Mouse (Mus musculus): ENCODE measurements around the gene Slc26a10. TPM values are rescaled to one million over a fixed set of nuclear protein-coding genes. Genes with fewer than 3 reads are reported as not detected.
"Not testable (repeated sequence)": the region's sequence is repeated elsewhere in the genome, so short reads cannot be mapped to it uniquely, and the experiment has no call there.

Slc26a10 gene
- total RNA-seq, 2 experiments from 2014 or later = 0.83 to 0.88 TPM

- DNase-seq = no peak
- intact Hi-C loops (cut with DNase I) = loop anchor here (5.0 kb wide), 1 partner anchor 43 kb away; the partner anchor contains the start of gene Os9
These were observed 15.1 kb downstream of the Slc26a10 start for GRCm38 (mm10) chr10:127165354-127165653.

GRCm38 (mm10) chr10:127164631-127165353 is 15.7 kb downstream of the Slc26a10 start, which contains the start of gene B4galnt1:
Gene B4galnt1, plus strand, starts transcription at chr10:127165225.
- peak; percentile 81 for DNase-seq
- intact Hi-C loops (cut with DNase I) = loop anchor here (5.0 kb wide), 1 partner anchor 42 kb away; the partner anchor contains the start of gene Os9

DNA sequence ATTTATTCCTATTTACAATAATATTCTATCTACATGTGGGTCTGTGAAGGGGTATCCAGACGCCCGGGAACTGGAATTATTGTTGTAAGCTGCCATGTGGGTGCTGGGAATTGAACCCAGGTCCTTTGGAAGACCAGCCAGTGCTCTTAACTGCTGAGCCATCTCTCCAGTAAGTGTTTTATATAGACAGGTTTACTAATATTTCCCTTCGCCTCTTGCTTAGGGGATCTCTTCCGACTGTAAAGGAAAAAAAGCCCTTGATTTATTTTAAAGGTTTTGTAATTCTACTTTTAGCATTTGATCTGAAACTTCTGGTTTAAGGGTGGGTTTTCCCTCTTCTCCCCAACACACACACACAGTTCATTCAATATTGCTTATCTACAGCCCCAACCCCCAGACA is 16.3 kb downstream of the Slc26a10 start:
- intact Hi-C loops (cut with DNase I) = no loop called here
- no peak for DNase-seq

- intact Hi-C loops (cut with DNase I); DNase-seq: not testable (repeated sequence)
These were observed 17.6 kb downstream of the Slc26a10 start for GRCm38 (mm10) chr10:127162771-127163261.

DNA sequence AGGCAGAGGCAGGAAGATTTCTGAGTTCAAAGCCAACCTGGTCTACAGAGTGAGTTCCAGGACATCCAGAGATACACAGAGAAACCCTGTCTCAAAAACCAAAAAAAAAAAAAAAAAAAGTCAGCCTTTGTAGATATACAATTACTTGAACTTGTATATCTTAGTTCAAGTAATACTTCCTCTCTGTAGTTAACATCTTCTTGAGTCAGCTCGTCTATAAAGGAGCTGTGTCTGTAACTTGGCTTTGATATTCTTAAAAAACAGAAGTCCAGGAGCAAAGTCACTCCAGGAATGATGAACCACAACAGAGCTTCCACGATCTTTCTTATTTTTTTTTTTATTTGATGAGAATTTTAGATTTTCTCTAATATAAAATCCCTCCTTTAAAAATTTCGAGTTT is 19.7 kb downstream of the Slc26a10 start:
- no peak for DNase-seq
- intact Hi-C loops (cut with DNase I) = no loop called here

- DNase-seq = no peak
- intact Hi-C loops (cut with DNase I) = no loop called here
These were observed 20.4 kb downstream of the Slc26a10 start for GRCm38 (mm10) chr10:127160081-127160480.

DNA sequence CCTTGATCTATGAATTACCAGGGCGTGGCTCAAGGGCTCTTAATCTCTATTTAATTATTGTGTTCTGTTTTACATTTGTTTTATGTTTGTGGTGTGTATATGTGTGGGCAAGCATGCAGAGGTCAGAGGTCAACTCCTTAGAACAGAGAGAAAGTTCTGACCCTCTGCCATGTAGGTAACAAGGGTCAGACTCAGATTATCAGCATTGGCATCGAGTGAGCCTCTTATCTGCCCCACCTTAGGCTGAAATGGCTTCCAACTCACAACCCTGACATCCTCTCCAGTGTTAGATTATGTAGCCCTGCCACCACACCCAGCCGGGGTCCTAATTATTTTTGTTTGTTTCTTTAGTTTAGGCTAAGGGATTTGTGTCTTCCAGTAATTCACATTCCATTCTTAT is 22.0 kb downstream of the Slc26a10 start:
- intact Hi-C loops (cut with DNase I) = no loop called here
- DNase-seq = no peak

GRCm38 (mm10) chr10:127156511-127156910 is 23.9 kb downstream of the Slc26a10 start:
- intact Hi-C loops (cut with DNase I) = no loop called here
- DNase-seq = no peak

- DNase-seq = no peak
- intact Hi-C loops (cut with DNase I) = no loop called here
These were observed 24.4 kb downstream of the Slc26a10 start for GRCm38 (mm10) chr10:127156089-127156488.

- intact Hi-C loops (cut with DNase I) = no loop called here
- no peak for DNase-seq
These were observed 25.8 kb downstream of the Slc26a10 start for GRCm38 (mm10) chr10:127154652-127155051.

GRCm38 (mm10) chr10:127154241-127154640 is 26.2 kb downstream of the Slc26a10 start:
- DNase-seq = no peak
- intact Hi-C loops (cut with DNase I) = no loop called here

DNA sequence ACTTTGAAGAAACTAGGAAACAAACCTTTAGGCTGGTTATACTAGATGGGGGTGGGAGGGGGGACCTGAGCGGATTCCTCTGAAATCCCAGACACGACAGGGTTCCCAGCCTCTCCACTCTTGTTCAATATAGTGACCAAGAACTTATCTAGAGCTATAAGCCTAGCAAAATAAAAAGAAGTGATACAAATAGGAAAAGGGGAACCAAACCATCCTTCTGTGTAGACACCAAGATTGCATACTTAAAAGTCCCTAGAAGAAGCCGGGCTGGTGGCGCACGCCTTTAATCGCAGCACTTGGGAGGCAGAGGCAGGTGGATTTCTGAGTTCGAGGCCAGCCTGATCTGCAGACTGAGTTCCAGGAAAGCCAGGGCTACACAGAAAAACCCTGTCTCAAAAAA is 27.1 kb downstream of the Slc26a10 start:
- DNase-seq = no peak
- intact Hi-C loops (cut with DNase I) = no loop called here

- DNase-seq; intact Hi-C loops (cut with DNase I): not testable (repeated sequence)
These were observed 27.9 kb downstream of the Slc26a10 start for GRCm38 (mm10) chr10:127152556-127152955.

- DNase-seq; intact Hi-C loops (cut with DNase I): not testable (repeated sequence)
These were observed 29.2 kb downstream of the Slc26a10 start for GRCm38 (mm10) chr10:127151233-127151632.

DNA sequence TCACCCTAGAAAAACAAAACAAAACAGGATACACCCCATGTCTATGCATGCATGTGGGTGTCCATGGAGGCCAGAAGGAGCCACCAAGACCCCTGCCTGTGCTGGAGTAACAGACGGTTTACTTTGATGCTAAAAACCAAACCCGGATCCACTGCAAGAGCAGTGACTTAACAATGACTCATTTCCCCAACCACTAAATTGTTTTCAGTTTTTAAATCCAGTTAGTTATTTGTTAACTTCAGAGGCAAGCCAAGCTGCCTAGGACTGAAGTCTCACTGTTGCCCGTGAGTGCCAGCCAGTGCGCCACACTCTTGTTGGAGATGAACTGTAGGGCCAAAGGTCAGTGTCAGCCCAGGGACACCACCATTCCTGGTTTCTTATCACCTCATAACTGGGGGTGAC is 30.0 kb downstream of the Slc26a10 start:
- intact Hi-C loops (cut with DNase I) = no loop called here
- no peak for DNase-seq

- intact Hi-C loops (cut with DNase I) = no loop called here
- no peak for DNase-seq
These were observed 33.3 kb downstream of the Slc26a10 start for GRCm38 (mm10) chr10:127147135-127147534.

DNA sequence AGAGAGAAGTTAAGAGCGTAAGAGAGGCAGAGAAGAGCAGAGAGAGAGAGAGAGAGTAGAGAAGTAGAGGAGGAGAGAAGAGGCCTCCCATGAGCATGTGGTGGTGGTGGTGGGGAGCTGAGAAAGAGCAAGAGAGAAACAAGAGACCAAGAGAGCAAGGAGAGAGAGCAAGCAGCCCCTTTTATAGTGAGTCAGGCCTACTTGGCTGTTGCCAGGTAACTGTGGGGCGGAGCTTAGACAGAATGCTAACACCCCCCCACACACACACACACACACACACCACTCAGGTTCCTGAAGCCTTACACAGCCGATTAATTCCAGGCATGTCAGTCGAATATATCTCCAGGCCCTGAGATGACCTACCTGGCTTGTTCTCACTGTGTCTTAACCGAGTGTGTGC is 35.1 kb downstream of the Slc26a10 start:
- DNase-seq = no peak
- intact Hi-C loops (cut with DNase I) = no loop called here

GRCm38 (mm10) chr10:127144536-127144935 is 35.9 kb downstream of the Slc26a10 start:
- intact Hi-C loops (cut with DNase I) = no loop called here

GRCm38 (mm10) chr10:127143228-127143627 is 37.2 kb downstream of the Slc26a10 start:
- intact Hi-C loops (cut with DNase I) = no loop called here
- DNase-seq = no peak

More at GRCm38 (mm10) chr10:127144536-127144935, 35.9 kb downstream of the Slc26a10 start:
- DNase-seq = no peak

GRCm38 (mm10) chr10:127141500-127141899 is 38.9 kb downstream of the Slc26a10 start:
- intact Hi-C loops (cut with DNase I) = no loop called here
- no peak for DNase-seq

GRCm38 (mm10) chr10:127140971-127141370 is 39.5 kb downstream of the Slc26a10 start:
- no peak for DNase-seq
- intact Hi-C loops (cut with DNase I) = no loop called here

GRCm38 (mm10) chr10:127138328-127139141 is 41.9 kb downstream of the Slc26a10 start:
- DNase-seq = no peak
- intact Hi-C loops (cut with DNase I) = no loop called here

Data from left cerebral cortex, postnatal 4 days (tissue).